Mouse (Mus musculus): ENCODE results near the gene Olfr746.

Gene Olfr746

DNA sequence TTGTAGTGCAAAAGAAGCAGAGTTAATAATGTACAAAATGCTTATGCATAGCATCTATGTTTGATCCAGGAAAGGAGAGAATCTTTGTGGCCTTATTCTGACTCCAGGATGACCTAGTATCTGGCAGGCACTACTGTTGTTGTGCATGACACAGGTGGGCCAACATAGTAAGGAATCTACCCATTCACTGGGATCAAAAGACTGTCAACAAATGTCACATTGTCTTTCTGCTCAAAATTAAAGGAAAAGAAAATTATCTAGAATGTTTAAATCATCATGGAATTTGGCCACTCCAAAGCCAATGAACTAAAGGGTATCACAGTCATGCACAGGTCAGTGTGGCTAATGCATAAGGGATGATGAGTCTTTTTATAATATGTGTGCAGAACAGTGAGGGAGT is at the start of gene Olfr746:
Gene Olfr746, plus strand, starts transcription at position 301 of the 400 bp plus-strand sequence.
- no peak for DNase-seq (ENCODE audit: extremely low spot score, low read depth, low spot score)

GRCm38 (mm10) chr14:50614579-50614978 is 32.3 kb upstream of the Olfr746 start, which contains the start of gene Olfr744:
Gene Olfr744, plus strand, starts transcription at chr14:50614879.
- no peak for DNase-seq (ENCODE audit: extremely low spot score, low read depth, low spot score)

GRCm38 (mm10) chr14:50639088-50639487 is 7.8 kb upstream of the Olfr746 start, which contains the start of gene Olfr745:
Gene Olfr745, plus strand, starts transcription at chr14:50639388.
- no peak for DNase-seq (ENCODE audit: extremely low spot score, low read depth, low spot score)

- no peak for DNase-seq (ENCODE audit: extremely low spot score, low read depth, low spot score)
These were observed 46.2 kb downstream of the Olfr746 start, which contains the start of gene Olfr747 for GRCm38 (mm10) chr14:50693106-50693505. Gene Olfr747, minus strand, starts transcription at chr14:50693206.

Measured in hindlimb bud, embryonic 11.5 days (tissue).